Mouse (Mus musculus) liver, embryonic 14.5 days (tissue): Measurements from ENCODE around the gene Ctsf.

ENCODE experiments used
- CTCF ChIP-seq: IDR thresholded peaks from 2 replicates; pipeline ENCODE4 v1.5.1; 2016; ENCODE audit warnings: antibody characterized with exemption, low read depth, control low read depth
- EP300 ChIP-seq: IDR thresholded peaks from 2 replicates; pipeline ENCODE4 v1.6.1; 2016; ENCODE audit warnings: antibody characterized with exemption, low read depth

- no peak for TF ChIP-seq CTCF
- TF ChIP-seq EP300, result no peak
Measured at GRCm38 (mm10) chr19:4877785-4878184, 22.9 kb downstream of the Ctsf start, which contains the start of gene Actn3.
